8 mouse cellular contexts compared by ENCODE assay signal in genomic region chr10:120864446-120864845, GRCm38 (mm10). TPM values are rescaled to one million over a fixed set of nuclear protein-coding genes. Genes with fewer than 3 reads are reported as not detected.
DNase-seq lines count a peak whose midpoint lies in the region; ATAC-seq and TF ChIP-seq lines count a peak whose summit lies in the region.

No protein-coding gene starts in this region.

- ATAC-seq in hindbrain, embryonic 12.5 days (ENCODE audit: low FRiP score) = no peak
- no peak for ATAC-seq in G1E (ENCODE audit: extremely low read depth, insufficient number of reproducible peaks, low FRiP score, poor library complexity, severe bottlenecking)
- 0 out of 2 replicates have a peak, but pooled peaks have one; percentile 52 for ATAC-seq in heart, embryonic 16.5 days (replicated peaks; ENCODE audit: extremely low read depth, insufficient read depth, low FRiP score)

- no peak overlapping the region for H3K4me3 ChIP-seq in hindbrain, embryonic 10.5 days
- H3K4me3 ChIP-seq in hindbrain, embryonic 12.5 days = no peak overlapping the region
- no peak overlapping the region for H3K4me3 ChIP-seq in G1E (ENCODE audit: low read depth, low read length)
- H3K4me3 ChIP-seq in heart, embryonic 16.5 days (ENCODE audit: low read length) = no peak overlapping the region
- H3K4me3 ChIP-seq in layer of hippocampus, adult 2 months = no peak overlapping the region

- no peak overlapping the region for H3K4me2 ChIP-seq in hindbrain, embryonic 12.5 days (replicated peaks)
- H3K4me2 ChIP-seq in heart, embryonic 16.5 days (ENCODE audit: low read depth, low read length) = no peak overlapping the region

- no peaks in the 10 kb centered on the region for H3K4me1 ChIP-seq in hindbrain, embryonic 10.5 days (replicated peaks)
- H3K4me1 ChIP-seq in hindbrain, embryonic 12.5 days = no peaks in the 10 kb centered on the region
- no peaks in the 10 kb centered on the region for H3K4me1 ChIP-seq in G1E (ENCODE audit: insufficient read depth, low read depth, low read length)
- H3K4me1 ChIP-seq in heart, embryonic 16.5 days (ENCODE audit: control insufficient read depth, insufficient read depth, low read length) = peaks cover 4% of the 10 kb centered on the region

- peak; percentile 57 for TF ChIP-seq CTCF in G1E (IDR thresholded peaks at IDR 0.05; ENCODE audit: low read depth, low read length)
- TF ChIP-seq CTCF in layer of hippocampus, adult 2 months (conservative IDR thresholded peaks at IDR 0.05) = peak; percentile 94

- no peaks in the 10 kb centered on the region for H3K27me3 ChIP-seq in hindbrain, embryonic 10.5 days (ENCODE audit: insufficient read depth, poor library complexity, severe bottlenecking)
- H3K27me3 ChIP-seq in hindbrain, embryonic 12.5 days = no peaks in the 10 kb centered on the region
- no peaks in the 10 kb centered on the region for H3K27me3 ChIP-seq in G1E (ENCODE audit: insufficient read depth, low read length)
- H3K27me3 ChIP-seq in heart, embryonic 16.5 days (ENCODE audit: control insufficient read depth, insufficient read depth, low read length) = no peaks in the 10 kb centered on the region

- H3K9me3 ChIP-seq in hindbrain, embryonic 10.5 days = no peaks in the 10 kb centered on the region
- H3K9me3 ChIP-seq in hindbrain, embryonic 12.5 days (replicated peaks) = no peaks in the 10 kb centered on the region
- H3K9me3 ChIP-seq in G1E (replicated peaks) = peaks cover 7% of the 10 kb centered on the region
- H3K9me3 ChIP-seq in heart, embryonic 16.5 days (replicated peaks; ENCODE audit: control insufficient read depth, low read length) = no peaks in the 10 kb centered on the region

- no peaks in the 10 kb centered on the region for H3K36me3 ChIP-seq in hindbrain, embryonic 10.5 days
- no peaks in the 10 kb centered on the region for H3K36me3 ChIP-seq in hindbrain, embryonic 12.5 days
- no peaks in the 10 kb centered on the region for H3K36me3 ChIP-seq in G1E (replicated peaks)
- H3K36me3 ChIP-seq in heart, embryonic 16.5 days (ENCODE audit: control insufficient read depth, insufficient read depth) = peaks cover 18% of the 10 kb centered on the region

- WGBS in hindbrain, embryonic 10.5 days = 36% methylated on average over 9 of the region's 9 CpGs
- 30% methylated on average over 9 of the region's 9 CpGs for WGBS in hindbrain, embryonic 12.5 days
- 25% methylated on average over 9 of the region's 9 CpGs for WGBS in heart, embryonic 16.5 days

- DNase-seq in hindbrain, embryonic 10.5 days (ENCODE audit: low spot score) = peak; percentile 62
- DNase-seq in G1E (ENCODE audit: low spot score) = no peak
- DNase-seq in cerebellum, postnatal 25 days = peak; percentile 54 to 81
- DNase-seq in layer of hippocampus, adult 2 months (ENCODE audit: low spot score in 2 of 2) = peak; percentile 62 to 72
- DNase-seq in lung, postnatal 10 days = peak; percentile 75
- peak; percentile 28 to 76 for DNase-seq in spleen, postnatal 10 days (ENCODE audit: low spot score in 2 of 2)

- H3K9ac ChIP-seq in hindbrain, embryonic 12.5 days = no peak overlapping the region
- no peak overlapping the region for H3K9ac ChIP-seq in heart, embryonic 16.5 days (ENCODE audit: low read length)

- H3K27ac ChIP-seq in hindbrain, embryonic 10.5 days = no peak overlapping the region
- H3K27ac ChIP-seq in hindbrain, embryonic 12.5 days = no peak overlapping the region
- no peak overlapping the region for H3K27ac ChIP-seq in heart, embryonic 16.5 days (ENCODE audit: low read length)
- H3K27ac ChIP-seq in layer of hippocampus, adult 2 months = no peak overlapping the region

RNA-seq across cellular contexts. Expression of gene Msrb3, which starts 34.5 kb away (rescaled TPM):
- polyA plus RNA-seq in hindbrain, embryonic 10.5 days (2016; fragmentation: Nextera tagmentation; extraction: Ambion mirVana) = 3.1 and 4.5 TPM in 2 replicates
- 6.3 TPM in 2 replicates for polyA plus RNA-seq in hindbrain, embryonic 12.5 days (2016; fragmentation: Nextera tagmentation; extraction: Ambion mirVana)
- not detected in 2 replicates for total RNA-seq in G1E (2014; fragmentation: Nextera tagmentation)
- 0.05 and 0.06 TPM in 2 replicates for total RNA-seq in G1E (2017)
- not detected in 2 replicates for polyA plus RNA-seq in G1E (2012)
- polyA plus RNA-seq in heart, embryonic 16.5 days (2015; fragmentation: Nextera tagmentation; extraction: Ambion mirVana) = 38.3 and 39.8 TPM in 2 replicates
- total RNA-seq in layer of hippocampus, adult 2 months (2021) = 1 to 10 TPM; 4.0 to 4.9 TPM
